Mouse (Mus musculus) 416B (cell line): Measurements from ENCODE around the gene Ywhah.

Experiments
- DNase-seq: peaks from one replicate; pipeline ENCODE4 v3.0.0; 2011; ENCODE audit warnings: low read depth

Gene Ywhah

DNA sequence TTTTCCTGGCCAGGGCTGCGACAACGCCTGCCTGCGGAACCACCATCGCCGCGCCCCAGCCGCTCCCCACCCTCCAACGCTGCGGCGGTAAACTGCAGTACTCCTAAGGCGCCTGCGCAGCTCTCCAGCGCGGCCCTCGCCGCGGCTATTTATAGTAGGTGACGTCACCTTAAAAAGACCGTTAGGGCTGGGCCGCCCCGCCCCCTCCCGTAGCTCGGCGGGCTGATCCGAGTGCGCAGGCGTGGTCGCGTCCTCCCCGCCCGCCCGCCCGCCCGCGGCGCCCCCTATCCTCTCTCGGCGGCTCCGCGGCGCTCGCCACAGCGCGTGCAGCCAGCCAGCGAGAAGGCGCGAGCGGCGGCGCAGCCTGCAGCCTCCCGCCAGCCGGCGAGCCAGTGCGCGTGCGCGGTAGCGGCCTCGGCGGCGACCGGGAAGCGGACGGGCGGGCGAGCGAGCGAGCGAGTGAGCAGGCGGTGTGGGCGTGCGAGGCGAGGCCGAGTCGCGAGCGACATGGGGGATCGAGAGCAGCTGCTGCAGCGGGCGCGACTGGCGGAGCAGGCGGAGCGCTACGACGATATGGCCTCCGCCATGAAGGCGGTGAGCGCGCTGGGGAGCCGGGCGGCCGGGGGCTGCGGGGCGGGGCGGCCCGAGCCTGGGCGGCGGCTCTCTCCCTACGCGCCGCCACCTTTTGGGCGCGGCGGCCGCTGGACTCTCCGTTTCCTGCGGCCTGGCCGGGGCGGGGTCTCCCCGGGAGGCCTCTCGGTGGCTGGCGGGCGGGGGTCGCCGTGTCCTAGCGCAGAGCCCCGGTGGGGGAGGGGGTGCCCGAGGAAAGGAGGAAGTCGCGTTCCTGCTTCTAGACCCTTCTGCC lies at the start of gene Ywhah:
Gene Ywhah (plus strand): TSS at position 256 of the 865 bp plus-strand sequence.
- DNase-seq: peak; percentile 97

DNA sequence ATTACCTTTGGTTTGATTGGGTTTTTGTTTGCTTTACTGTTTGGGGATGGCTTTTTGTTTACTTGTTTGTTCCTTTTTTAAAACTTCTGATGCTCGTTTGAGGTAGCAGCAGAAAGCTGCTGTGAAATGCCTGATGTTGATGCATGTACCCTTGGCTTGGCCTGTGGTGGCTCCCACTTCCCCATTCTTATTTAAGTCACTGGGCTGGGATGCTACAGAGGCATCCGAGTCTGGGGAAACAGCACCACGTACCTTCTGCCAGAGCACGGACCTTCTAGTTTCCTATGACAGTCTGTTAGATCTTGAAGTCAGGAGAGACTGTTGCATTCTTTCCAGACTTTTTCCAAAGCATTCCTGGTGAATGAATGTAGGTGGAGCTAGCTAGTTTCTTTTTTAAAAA lies 42.1 kb upstream of the Ywhah start:
- DNase-seq: peak; percentile 12

DNA sequence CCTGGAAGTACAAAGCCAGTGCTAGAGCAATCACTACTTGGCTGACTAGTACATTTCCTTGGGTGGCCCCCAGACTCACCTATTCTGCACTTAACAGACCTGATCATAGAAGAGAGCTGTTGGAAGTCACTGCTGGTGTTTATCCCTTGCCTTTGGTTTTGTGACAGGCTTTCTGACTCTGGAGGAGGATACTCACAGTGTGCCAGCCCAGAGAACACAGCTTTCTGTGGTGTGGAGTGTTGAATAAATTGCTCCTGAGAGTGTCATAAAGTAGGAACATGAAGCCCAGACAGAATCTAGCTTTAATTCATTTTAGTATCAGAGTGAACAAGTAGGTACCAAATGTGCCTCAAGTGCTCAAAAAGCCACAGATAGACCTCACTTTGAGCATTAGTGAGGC lies 41.4 kb upstream of the Ywhah start:
- no peak for DNase-seq

GRCm38 (mm10) chr5:32985379-32985778 lies 33.2 kb upstream of the Ywhah start:
- DNase-seq: no peak

GRCm38 (mm10) chr5:32987873-32988272 lies 30.7 kb upstream of the Ywhah start:
- no peak for DNase-seq

GRCm38 (mm10) chr5:32989959-32990640 lies 28.5 kb upstream of the Ywhah start:
- DNase-seq: no peak

GRCm38 (mm10) chr5:32991152-32991551 lies 27.5 kb upstream of the Ywhah start:
- no peak for DNase-seq

DNA sequence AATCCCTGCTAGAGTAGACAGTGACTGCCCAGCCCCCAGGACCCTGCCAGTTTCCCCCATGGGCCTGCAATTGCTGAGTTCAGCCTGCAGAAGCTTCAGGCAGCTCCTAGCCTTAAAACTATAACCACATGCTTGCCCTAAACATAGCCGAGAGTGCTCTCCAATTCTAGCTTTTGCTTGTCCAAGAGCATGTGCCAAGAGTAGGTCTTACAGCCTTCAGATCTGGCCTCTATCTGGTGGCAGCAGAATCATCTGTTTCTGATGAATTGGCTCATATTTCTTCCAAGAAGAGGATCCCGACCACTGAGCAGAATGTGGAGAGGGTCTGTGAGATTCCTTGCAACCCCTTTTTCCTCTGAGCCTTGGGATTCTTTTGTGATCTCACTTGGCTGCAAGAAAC lies 24.1 kb upstream of the Ywhah start:
- no peak for DNase-seq

- no peak for DNase-seq
Observed at GRCm38 (mm10) chr5:32995756-32996155, 22.9 kb upstream of the Ywhah start.

GRCm38 (mm10) chr5:32996560-32996959 lies 22.1 kb upstream of the Ywhah start:
- DNase-seq: no peak

DNA sequence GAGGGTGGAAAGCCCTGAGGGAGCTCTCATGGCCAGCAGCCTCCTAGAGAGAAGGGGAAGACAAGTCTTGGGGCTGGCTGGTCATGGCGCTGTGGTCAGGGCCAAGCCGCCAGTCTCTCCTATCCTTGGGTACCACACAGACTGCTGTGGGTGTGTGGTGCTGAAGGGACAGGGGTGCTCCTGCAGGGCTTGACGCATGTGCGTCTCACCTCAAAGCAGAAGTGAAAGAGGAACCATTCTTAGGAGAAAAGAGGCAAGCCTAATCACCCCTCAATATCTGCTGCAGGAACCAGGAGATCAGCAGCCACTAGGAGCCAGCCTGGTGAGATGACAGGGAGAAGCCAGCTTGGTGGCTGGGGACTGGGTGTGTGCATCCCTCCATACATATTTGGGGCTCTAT lies 20.9 kb upstream of the Ywhah start:
- peak; percentile 81 for DNase-seq

GRCm38 (mm10) chr5:32998783-32999182 lies 19.8 kb upstream of the Ywhah start:
- no peak for DNase-seq

DNA sequence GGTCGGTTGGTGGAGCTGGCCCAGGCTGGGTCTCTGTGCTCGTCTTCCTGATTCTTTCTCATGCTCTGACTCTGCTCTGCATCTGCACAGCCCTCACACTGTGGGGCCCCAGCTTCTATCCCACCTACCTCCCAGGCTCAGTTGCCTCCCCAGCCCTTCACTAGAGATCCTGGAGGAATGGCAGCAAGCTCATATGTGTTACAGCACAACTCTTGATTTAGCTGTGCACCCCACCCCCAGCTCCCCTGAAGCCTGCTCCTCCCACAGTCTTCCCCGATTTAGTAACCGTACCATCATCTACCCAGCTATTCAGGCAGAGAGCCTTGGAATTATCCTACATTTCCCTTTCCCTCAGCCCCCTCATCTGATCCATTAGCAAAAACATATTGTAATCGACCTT lies 17.5 kb upstream of the Ywhah start:
- no peak for DNase-seq

DNA sequence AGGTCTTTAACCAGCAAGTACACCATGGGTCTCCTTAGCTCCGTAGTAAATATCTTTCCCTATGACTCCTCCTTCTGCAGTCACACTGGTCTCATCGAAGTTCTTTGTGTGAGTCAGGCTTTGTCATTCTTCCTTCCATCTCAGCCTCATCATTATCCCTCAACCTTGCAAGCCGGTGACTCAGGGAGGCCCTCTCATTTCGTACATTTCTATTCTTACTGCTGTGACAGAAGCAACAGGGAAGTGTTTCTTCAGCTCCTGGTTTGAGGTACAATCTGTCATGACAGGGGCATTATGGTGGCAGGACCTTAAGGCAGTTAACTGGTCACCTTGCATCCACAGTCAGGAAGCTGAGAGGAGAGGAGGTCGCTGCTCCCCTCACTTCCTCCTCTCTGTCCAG lies 15.8 kb upstream of the Ywhah start:
- DNase-seq: peak; percentile 85

DNA sequence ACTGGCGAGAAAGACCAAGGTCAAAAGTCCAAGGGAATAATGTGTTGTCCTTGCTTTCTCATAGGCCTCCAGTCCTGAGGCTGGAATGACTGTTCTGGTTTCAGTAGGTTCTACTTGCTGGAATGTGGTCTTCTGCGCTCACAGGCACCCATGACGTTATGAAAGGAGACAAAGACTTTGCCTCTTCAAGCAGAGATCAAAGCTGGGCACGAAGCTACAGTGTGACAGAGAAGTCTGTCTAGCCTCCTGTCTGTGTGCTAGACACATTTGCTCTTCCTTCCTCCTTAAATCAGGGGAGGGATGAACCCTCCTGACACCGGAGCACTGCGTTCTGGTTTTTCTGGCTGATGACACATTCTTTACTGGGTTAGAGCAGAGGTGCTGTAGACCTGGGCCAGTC lies 15.1 kb upstream of the Ywhah start:
- DNase-seq: no peak

DNA sequence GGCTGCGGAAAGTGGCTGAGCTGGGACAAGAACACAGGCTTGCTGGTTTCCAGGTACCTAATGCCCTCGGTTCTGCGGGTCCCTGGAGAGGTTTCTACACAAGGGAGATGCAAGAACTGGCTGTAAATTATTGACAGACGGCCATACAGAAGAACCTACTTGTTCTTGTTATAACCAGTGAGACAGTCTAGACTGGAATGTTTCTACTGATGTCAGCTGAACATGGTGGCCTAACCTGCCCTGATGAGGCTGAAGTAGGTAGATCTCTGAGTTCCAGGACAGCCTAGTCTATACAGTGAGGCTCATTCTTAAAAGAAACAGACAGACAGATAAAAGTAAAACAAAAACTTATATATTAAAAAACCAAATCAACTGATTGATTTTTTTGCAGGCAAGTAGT lies 14.5 kb upstream of the Ywhah start:
- DNase-seq: no peak

- peak; percentile 63 for DNase-seq
Observed at GRCm38 (mm10) chr5:33005442-33006145, 13.0 kb upstream of the Ywhah start.

DNA sequence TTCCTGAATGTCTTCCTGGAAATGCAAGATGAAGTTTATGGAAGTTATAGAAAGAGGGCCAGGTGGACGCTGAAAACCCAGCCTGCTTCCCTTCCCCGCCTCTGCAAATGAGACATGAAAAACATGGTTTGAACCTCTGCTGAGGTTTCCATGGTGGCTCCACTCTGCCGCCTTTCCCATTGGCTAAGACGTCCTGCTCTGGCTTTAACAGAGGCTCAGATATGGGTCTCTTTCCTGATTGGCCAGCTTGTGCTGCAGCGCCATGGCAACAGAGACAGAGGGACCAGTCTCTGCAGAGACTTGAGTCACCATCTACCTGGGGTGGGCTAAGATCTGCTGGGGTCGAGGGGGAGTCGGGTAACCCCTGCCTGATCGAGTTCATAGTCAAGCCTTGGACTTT lies 11.9 kb upstream of the Ywhah start:
- DNase-seq: no peak

DNA sequence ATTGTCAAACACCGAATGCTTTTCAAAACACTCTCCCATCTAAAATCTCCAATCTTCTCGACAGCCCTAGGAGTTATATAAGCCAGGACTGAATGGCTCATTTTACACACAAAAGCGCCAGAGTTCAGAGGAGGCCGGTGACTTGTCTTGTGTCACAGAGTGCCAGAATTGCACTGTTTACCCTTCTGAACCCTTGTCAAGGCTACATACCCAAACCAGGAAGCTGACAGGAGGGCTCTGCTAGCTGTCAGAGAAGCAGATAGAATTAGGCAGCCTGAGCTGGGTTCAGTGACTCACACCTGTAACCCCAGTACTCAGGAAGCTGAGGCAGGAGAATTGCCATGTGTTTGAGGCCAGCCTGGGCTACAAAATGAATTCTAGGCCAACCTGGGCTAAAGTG lies 11.2 kb upstream of the Ywhah start:
- DNase-seq: peak; percentile 63

- DNase-seq: no peak
Observed at GRCm38 (mm10) chr5:33009301-33009700, 9.3 kb upstream of the Ywhah start.

DNA sequence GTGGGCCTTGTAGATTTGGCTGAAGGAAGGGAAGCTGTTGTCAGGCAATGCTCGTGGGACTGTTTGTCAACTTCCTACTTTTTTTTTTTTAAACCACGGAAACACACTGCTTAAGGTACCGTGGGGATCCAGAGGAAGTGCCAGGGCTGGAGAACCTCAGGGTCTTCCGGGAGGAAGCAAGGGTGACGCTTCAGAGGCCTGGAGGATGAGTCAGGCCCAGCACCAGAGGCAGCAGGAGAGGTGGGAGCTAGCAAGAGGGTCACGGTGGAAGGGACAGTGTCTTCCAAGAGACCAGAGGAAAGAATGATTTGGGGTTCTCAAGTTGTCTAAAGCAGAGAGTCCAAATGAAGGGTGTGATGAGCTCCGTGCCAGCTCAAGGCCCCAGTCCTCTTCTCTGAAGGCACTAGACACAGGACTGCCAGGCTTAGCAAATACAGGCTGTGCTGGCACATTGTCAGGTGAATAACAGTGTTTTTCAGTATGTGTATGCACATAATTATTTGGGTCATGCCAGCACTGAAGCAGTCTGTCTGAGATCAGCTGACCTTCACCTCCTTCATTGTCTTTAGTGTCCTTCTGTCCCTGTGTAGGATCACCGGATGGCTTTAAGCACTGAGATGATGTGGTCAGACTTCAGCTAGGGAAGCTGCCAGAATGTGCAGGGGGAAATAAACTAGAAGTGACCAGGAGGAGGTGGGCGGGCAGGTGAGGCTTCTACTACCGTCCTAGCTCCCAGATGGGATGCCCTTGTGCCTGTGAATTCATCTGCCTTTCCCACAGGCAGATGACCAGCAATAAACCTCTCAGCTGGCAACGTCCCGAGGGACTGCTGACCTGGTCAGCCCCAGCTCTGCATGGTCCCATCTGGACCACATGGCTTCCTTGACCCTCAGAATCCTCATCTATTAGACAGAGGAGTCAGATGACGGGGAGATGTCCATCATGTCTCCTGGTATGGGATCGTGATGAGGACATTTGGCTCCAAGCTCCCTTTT lies 8.5 kb upstream of the Ywhah start:
- peak; percentile 84 for DNase-seq
